Mouse (Mus musculus) heart, embryonic 12.5 days (tissue): ENCODE measurements around the gene Msh3. TPM values are rescaled to one million over a fixed set of nuclear protein-coding genes. Genes with fewer than 3 reads are reported as not detected.

ENCODE experiments used
- ATAC-seq: fragments of 200-750 bp; cut with Nextera tagmentation; 2 replicates; pipeline ENCODE4 v1.8.0; 2017; ENCODE audit warnings: moderate TSS enrichment, moderate library complexity; ENCODE audit not compliant: insufficient number of reproducible peaks, low FRiP score
- H3K27ac ChIP-seq: fragments of 300-500 bp; sonication (generic); 2 replicates; pipeline ENCODE4 v1.5.1; 2016; ENCODE audit warnings: mild to moderate bottlenecking, moderate library complexity; ENCODE audit not compliant: poor library complexity, severe bottlenecking
- H3K27me3 ChIP-seq: fragments of 300-500 bp; sonication (generic); replicated peaks from 2 replicates; pipeline ENCODE4 v1.6.1; 2016; ENCODE audit warnings: mild to moderate bottlenecking, moderate library complexity
- H3K36me3 ChIP-seq: fragments of 300-500 bp; sonication (generic); 2 replicates; pipeline ENCODE4 v1.6.1; 2016; ENCODE audit warnings: mild to moderate bottlenecking, moderate library complexity
- H3K4me1 ChIP-seq: fragments of 300-500 bp; sonication (generic); replicated peaks from 2 replicates; pipeline ENCODE4 v1.6.1; 2016; ENCODE audit warnings: mild to moderate bottlenecking
- H3K4me2 ChIP-seq: fragments of 300-500 bp; sonication (generic); 2 replicates; pipeline ENCODE4 v1.6.1; 2016; ENCODE audit warnings: mild to moderate bottlenecking, moderate library complexity
- H3K4me3 ChIP-seq: fragments of 300-500 bp; sonication (generic); 2 replicates; pipeline ENCODE4 v1.5.1; 2016; ENCODE audit warnings: mild to moderate bottlenecking
- H3K9ac ChIP-seq: fragments of 300-500 bp; sonication (generic); 2 replicates; pipeline ENCODE4 v1.6.1; 2016; ENCODE audit warnings: mild to moderate bottlenecking, moderate library complexity
- H3K9me3 ChIP-seq: fragments of 300-500 bp; sonication (generic); replicated peaks from 2 replicates; pipeline ENCODE4 v1.6.1; 2016; ENCODE audit warnings: mild to moderate bottlenecking, moderate library complexity
- WGBS: fragments of 180-500 bp; shearing (Covaris S2); methylation state at CpG from one replicate; pipeline ENCODE4 v1.1.7; 2016; 5-methylcytosine and 5-hydroxymethylcytosine counted together
- polyA plus RNA-seq: library from polyadenylated mRNA; unstranded; fragments of >200 nt; fragmentation: Nextera tagmentation; extraction: Ambion mirVana; gene quantifications from 2 replicates; pipeline ENCODE4 v1.2.1, GENCODE M21; 2016

Msh3 gene
- polyA plus RNA-seq, 1 experiment from 2014 or later: 19.7 TPM

GRCm38 (mm10) chr13:92330621-92331020 is 24.2 kb downstream of the Msh3 start:
- 87% methylated on average over 3 of the region's 3 CpGs for WGBS
- Histone ChIP-seq H3K36me3 (0 out of 2 replicates have a peak, but pooled peaks cover 5% of the 10 kb centered on the region), H3K4me3 (no peak overlapping the region), H3K9me3 (no peaks in the 10 kb centered on the region), H3K9ac (no peak overlapping the region), H3K27me3 (no peaks in the 10 kb centered on the region), H3K27ac (no peak overlapping the region), H3K4me1 (peaks cover 4% of the 10 kb centered on the region; the same call in 1 of the 2 replicates), H3K4me2 (no peak overlapping the region)
- no peak for ATAC-seq

DNA sequence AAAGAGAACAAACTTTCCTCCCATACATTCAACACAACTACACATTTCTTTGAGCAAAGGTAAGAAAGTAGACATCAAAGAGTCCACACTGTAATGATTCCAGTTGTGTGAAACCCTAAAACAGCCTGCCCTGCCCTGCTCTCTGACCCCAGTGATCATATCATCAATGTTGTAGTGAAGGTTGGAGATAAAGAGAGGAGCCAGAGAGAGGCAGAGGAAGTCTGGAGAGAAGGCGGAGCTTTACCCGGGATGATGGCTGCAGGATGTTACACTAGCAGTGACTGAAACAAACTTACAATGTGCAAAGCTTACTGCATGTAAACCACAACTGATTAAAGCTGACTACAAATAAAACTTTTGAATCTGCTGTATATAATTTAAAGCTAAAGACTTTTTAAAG is 26.8 kb downstream of the Msh3 start:
- H3K27me3 ChIP-seq: no peaks in the 10 kb centered on the region
- H3K36me3 ChIP-seq: 0 out of 2 replicates have a peak, but pooled peaks cover 5% of the 10 kb centered on the region
- no peak overlapping the region for H3K27ac ChIP-seq
- 47% methylated on average over 2 of the region's 2 CpGs for WGBS
- peaks cover 4% of the 10 kb centered on the region; the same call in 1 of the 2 replicates for H3K4me1 ChIP-seq
- H3K4me3 ChIP-seq: no peak overlapping the region
- H3K9me3 ChIP-seq: no peaks in the 10 kb centered on the region
- H3K9ac ChIP-seq: no peak overlapping the region
- H3K4me2 ChIP-seq: no peak overlapping the region
- ATAC-seq: no peak

DNA sequence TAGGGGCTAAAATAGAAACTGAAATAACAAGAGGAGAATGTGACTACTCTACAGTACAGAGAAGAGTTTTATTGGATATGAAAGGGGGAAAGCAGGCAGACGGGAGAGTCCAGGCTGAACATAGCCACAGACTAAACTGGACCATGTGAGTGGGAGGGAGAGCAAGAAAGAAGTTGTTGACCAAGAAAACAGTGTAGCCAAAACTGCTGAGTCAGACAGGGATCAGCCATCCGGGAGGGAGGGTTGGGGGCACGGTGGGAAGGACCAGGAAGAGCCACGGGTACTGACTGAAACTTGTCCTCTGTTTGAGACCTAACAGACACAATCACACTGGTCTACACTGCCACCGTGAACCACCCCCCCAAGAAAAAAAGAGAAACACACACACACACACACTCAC is 28.8 kb downstream of the Msh3 start:
- ATAC-seq: peak; percentile 18; the same call in 1 of the 2 replicates
- H3K27ac ChIP-seq: 0 out of 2 replicates have a peak overlapping the region, but pooled peaks have one; percentile 7

DNA sequence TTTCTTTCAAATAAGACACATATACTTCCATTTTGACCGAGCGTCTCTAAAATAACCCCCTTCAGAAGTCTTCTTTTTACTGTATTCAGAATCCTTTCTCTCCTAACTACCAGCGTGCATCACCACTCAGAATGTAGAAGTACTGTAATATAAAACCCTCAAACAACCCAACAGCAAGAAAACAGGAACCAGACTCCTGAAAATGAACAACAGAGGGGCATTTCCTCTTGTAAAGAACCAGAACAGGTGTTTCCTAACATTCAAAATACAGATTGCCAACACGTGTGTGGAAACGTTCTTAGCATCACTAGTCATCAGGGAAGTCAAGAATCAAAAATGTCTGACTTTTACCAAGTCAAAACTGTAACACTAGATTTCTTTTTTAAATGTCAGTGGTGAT is 34.0 kb downstream of the Msh3 start:
- H3K4me3 ChIP-seq: no peak overlapping the region
- H3K36me3 ChIP-seq: peaks cover 15% of the 10 kb centered on the region
- no peaks in the 10 kb centered on the region for H3K27me3 ChIP-seq
- no peak overlapping the region for H3K9ac ChIP-seq
- H3K9me3 ChIP-seq: no peaks in the 10 kb centered on the region
- no peak overlapping the region for H3K4me2 ChIP-seq
- no peak for ATAC-seq
- H3K4me1 ChIP-seq: no peaks in the 10 kb centered on the region
- WGBS: 81% methylated on average over 5 of the region's 5 CpGs
- H3K27ac ChIP-seq: no peak overlapping the region

More for the DNA sequence above, 28.8 kb downstream of the Msh3 start:
- H3K4me3 ChIP-seq: no peak overlapping the region
- no peaks in the 10 kb centered on the region for H3K27me3 ChIP-seq
- H3K9me3 ChIP-seq: no peaks in the 10 kb centered on the region
- 58% methylated on average over 5 of the region's 5 CpGs for WGBS
- H3K4me2 ChIP-seq: no peak overlapping the region
- H3K4me1 ChIP-seq: peaks cover 4% of the 10 kb centered on the region; the same call in 1 of the 2 replicates
- H3K36me3 ChIP-seq: 0 out of 2 replicates have a peak, but pooled peaks cover 12% of the 10 kb centered on the region
- no peak overlapping the region for H3K9ac ChIP-seq

- Histone ChIP-seq H3K9ac (no peak overlapping the region), H3K27me3 (no peaks in the 10 kb centered on the region), H3K4me1 (no peaks in the 10 kb centered on the region), H3K4me3 (no peak overlapping the region), H3K36me3 (peaks cover 21% of the 10 kb centered on the region), H3K4me2 (no peak overlapping the region), H3K27ac (no peak overlapping the region), H3K9me3 (no peaks in the 10 kb centered on the region)
- 81% methylated on average over 5 of the region's 5 CpGs for WGBS
- ATAC-seq: no peak
Observed at GRCm38 (mm10) chr13:92314613-92315012, 40.2 kb downstream of the Msh3 start.

GRCm38 (mm10) chr13:92305680-92306079 is 49.1 kb downstream of the Msh3 start, which contains the start of gene Gm20379:
Gene Gm20379 (plus strand): TSS chr13:92305980.
- WGBS: 95% methylated on average over 11 of the region's 11 CpGs
- H3K4me3 ChIP-seq: no peak within 1 kb of the TSS
- no peak within 1 kb of the TSS for H3K27ac ChIP-seq
- H3K9ac ChIP-seq: no peak within 1 kb of the TSS
- no peaks in the 10 kb centered on the region for H3K9me3 ChIP-seq
- H3K27me3 ChIP-seq: no peaks in the 10 kb centered on the region
- H3K4me1 ChIP-seq: peaks cover under 1% of the 10 kb centered on the region
- no peak for ATAC-seq
- peaks cover 34% of the 10 kb centered on the region for H3K36me3 ChIP-seq
- H3K4me2 ChIP-seq: no peak within 1 kb of the TSS

- 93% methylated on average over 5 of the region's 5 CpGs for WGBS
- peaks cover 13% of the 10 kb centered on the region for H3K4me1 ChIP-seq
- no peak overlapping the region for H3K4me3 ChIP-seq
- no peak overlapping the region for H3K27ac ChIP-seq
- H3K36me3 ChIP-seq: peaks cover 33% of the 10 kb centered on the region
- no peaks in the 10 kb centered on the region for H3K9me3 ChIP-seq
- H3K4me2 ChIP-seq: no peak overlapping the region
- no peak overlapping the region for H3K9ac ChIP-seq
- no peak for ATAC-seq
- H3K27me3 ChIP-seq: no peaks in the 10 kb centered on the region
Observed at GRCm38 (mm10) chr13:92304291-92304690, 50.5 kb downstream of the Msh3 start.

GRCm38 (mm10) chr13:92303062-92303948 is 51.5 kb downstream of the Msh3 start:
- ATAC-seq: no peak
- Histone ChIP-seq H3K27me3 (no peaks in the 10 kb centered on the region), H3K4me3 (no peak overlapping the region), H3K4me2 (no peak overlapping the region), H3K9me3 (no peaks in the 10 kb centered on the region), H3K36me3 (peaks cover 23% of the 10 kb centered on the region), H3K9ac (no peak overlapping the region), H3K4me1 (peaks cover 13% of the 10 kb centered on the region), H3K27ac (no peak overlapping the region)
- 86% methylated on average over 8 of the region's 8 CpGs for WGBS

DNA sequence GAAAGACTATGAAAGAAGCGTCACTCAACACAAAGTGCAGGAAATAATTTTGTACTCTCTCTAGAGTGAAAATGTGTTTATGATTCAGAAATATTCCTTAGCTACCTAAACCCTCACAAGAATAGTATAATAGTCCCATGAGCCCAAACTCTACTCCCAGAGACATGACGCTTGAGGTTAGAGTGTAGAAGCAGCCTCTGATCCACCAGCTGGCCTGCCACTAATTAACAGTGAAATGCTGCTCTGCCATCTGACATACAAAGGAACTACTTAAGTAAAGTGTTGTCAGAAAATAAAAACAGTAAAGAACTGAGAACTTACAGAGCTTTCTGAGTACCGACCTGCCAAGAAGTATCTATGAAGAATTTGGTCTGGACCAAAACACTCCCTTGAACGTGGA is 52.3 kb downstream of the Msh3 start:
- no peak overlapping the region for H3K9ac ChIP-seq
- no peak overlapping the region for H3K4me3 ChIP-seq
- H3K4me1 ChIP-seq: peaks cover 13% of the 10 kb centered on the region
- no peak overlapping the region for H3K27ac ChIP-seq
- H3K36me3 ChIP-seq: peaks cover 17% of the 10 kb centered on the region
- H3K9me3 ChIP-seq: no peaks in the 10 kb centered on the region
- no peak for ATAC-seq
- WGBS: 88% methylated on average over 4 of the region's 4 CpGs
- no peak overlapping the region for H3K4me2 ChIP-seq
- H3K27me3 ChIP-seq: no peaks in the 10 kb centered on the region

- no peak overlapping the region for H3K4me3 ChIP-seq
- peaks cover 19% of the 10 kb centered on the region for H3K36me3 ChIP-seq
- H3K4me2 ChIP-seq: no peak overlapping the region
- 78% methylated on average over 4 of the region's 4 CpGs for WGBS
- H3K4me1 ChIP-seq: peaks cover 13% of the 10 kb centered on the region
- no peak for ATAC-seq
- no peaks in the 10 kb centered on the region for H3K27me3 ChIP-seq
- H3K9me3 ChIP-seq: no peaks in the 10 kb centered on the region
- H3K9ac ChIP-seq: no peak overlapping the region
- H3K27ac ChIP-seq: no peak overlapping the region
Observed at GRCm38 (mm10) chr13:92301754-92302153, 53.0 kb downstream of the Msh3 start.

DNA sequence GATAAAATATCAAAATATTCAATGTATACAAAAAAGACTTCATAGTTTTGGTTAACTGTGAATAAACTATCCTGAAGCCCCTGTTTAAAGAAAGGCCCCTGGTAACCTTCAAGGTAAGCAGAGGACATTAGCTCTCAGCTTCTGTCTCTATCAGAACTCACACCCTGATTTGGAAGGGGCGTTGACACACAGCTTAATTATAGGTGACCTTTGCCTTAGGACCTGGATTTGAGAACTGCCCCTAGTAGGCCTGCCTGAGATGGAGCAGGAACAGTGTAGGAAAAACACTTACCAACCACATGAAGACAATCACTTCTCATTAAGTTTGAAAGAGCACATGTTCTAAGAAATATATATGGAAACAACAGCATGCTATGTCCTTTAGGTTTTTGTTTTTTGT is 55.3 kb downstream of the Msh3 start:
- Histone ChIP-seq H3K27me3 (no peaks in the 10 kb centered on the region), H3K27ac (no peak overlapping the region), H3K9ac (no peak overlapping the region), H3K4me1 (peaks cover 13% of the 10 kb centered on the region), H3K4me2 (no peak overlapping the region), H3K9me3 (no peaks in the 10 kb centered on the region), H3K4me3 (no peak overlapping the region), H3K36me3 (peaks cover 11% of the 10 kb centered on the region; the same call in 1 of the 2 replicates)
- 44% methylated on average over 1 of the region's 1 CpGs for WGBS
- no peak for ATAC-seq
